Mouse (Mus musculus) urinary bladder, postnatal 25 days (tissue): Measurements from ENCODE around the gene Fam83f.
"Not testable (repeated sequence)": the region's sequence is repeated elsewhere in the genome, so short reads cannot be mapped to it uniquely, and the experiment has no call there.

Experiments
- DNase-seq: peaks from one replicate; pipeline ENCODE4 v3.0.0; 2022; ENCODE audit warnings: low spot score

Fam83f gene

GRCm38 (mm10) chr15:80706596-80706995, 34.9 kb downstream of the Fam83f start:
- no peak for DNase-seq

GRCm38 (mm10) chr15:80707088-80707487, 35.4 kb downstream of the Fam83f start:
- no peak for DNase-seq

GRCm38 (mm10) chr15:80709593-80709992, 37.9 kb downstream of the Fam83f start:
- no peak for DNase-seq

- no peak for DNase-seq
Observed at GRCm38 (mm10) chr15:80710257-80710607, 38.6 kb downstream of the Fam83f start.

GRCm38 (mm10) chr15:80710608-80711363, 39.1 kb downstream of the Fam83f start, which contains the start of gene Tnrc6b:
Tnrc6b (plus strand) TSS chr15:80711313.
- peak; percentile 95 for DNase-seq

- peak; percentile 42 for DNase-seq
Observed at GRCm38 (mm10) chr15:80711401-80712151, 39.9 kb downstream of the Fam83f start.

GRCm38 (mm10) chr15:80714299-80714698, 42.7 kb downstream of the Fam83f start:
- DNase-seq, result no peak

GRCm38 (mm10) chr15:80716631-80717135, 45.0 kb downstream of the Fam83f start:
- DNase-seq, result no peak

GRCm38 (mm10) chr15:80717431-80717830, 45.8 kb downstream of the Fam83f start:
- no peak for DNase-seq

GRCm38 (mm10) chr15:80720249-80720648, 48.6 kb downstream of the Fam83f start:
- DNase-seq, result no peak

GRCm38 (mm10) chr15:80721861-80722260, 50.2 kb downstream of the Fam83f start:
- DNase-seq, result no peak

- DNase-seq, result no peak
Observed at GRCm38 (mm10) chr15:80722366-80722765, 50.7 kb downstream of the Fam83f start.

- no peak for DNase-seq
Observed at GRCm38 (mm10) chr15:80729477-80729876, 57.8 kb downstream of the Fam83f start.

- DNase-seq, result no peak
Observed at GRCm38 (mm10) chr15:80731043-80731442, 59.4 kb downstream of the Fam83f start.

GRCm38 (mm10) chr15:80731511-80731910, 59.9 kb downstream of the Fam83f start:
- DNase-seq, result no peak

GRCm38 (mm10) chr15:80732266-80733030, 60.8 kb downstream of the Fam83f start:
- no peak for DNase-seq

GRCm38 (mm10) chr15:80735300-80735699, 63.7 kb downstream of the Fam83f start:
- no peak for DNase-seq

GRCm38 (mm10) chr15:80735708-80736107, 64.1 kb downstream of the Fam83f start:
- DNase-seq, result not testable (repeated sequence)

GRCm38 (mm10) chr15:80736553-80736952, 64.9 kb downstream of the Fam83f start:
- DNase-seq, result no peak

GRCm38 (mm10) chr15:80738244-80738643, 66.6 kb downstream of the Fam83f start:
- DNase-seq, result no peak

GRCm38 (mm10) chr15:80739972-80740371, 68.3 kb downstream of the Fam83f start:
- DNase-seq, result no peak

- no peak for DNase-seq
Observed at GRCm38 (mm10) chr15:80741836-80742235, 70.2 kb downstream of the Fam83f start.
